Mouse (Mus musculus) ES-Bruce4 (cell line): ENCODE measurements around the gene 5330417C22Rik.

Experiments
- CTCF ChIP-seq: IDR thresholded peaks from one replicate; pipeline ENCODE4 v1.8.1; 2011; ENCODE audit warnings: low read depth, low read length
- POLR2A ChIP-seq: IDR thresholded peaks from one replicate; pipeline ENCODE4 v1.8.1; 2011; ENCODE audit warnings: low read length; ENCODE audit not compliant: insufficient read depth

DNA sequence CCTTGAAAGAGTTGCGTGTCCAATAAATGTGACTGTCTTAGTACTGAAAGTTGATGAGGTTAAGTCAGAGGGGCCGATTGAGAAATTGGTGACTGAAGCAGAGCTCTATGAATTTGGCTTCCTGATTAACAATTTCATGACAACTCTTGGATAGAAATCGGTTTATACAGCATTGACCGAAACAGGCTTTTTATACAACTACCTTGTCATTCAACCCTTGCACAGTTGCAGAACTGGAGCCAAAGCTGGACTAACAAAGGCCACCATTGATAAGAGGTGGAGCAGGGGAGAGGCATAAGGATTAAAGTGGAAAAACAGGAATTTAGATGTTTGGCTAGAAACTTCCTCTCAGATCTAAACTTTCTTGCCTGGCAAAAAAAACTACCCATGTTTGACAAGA lies 57.5 kb downstream of the 5330417C22Rik start:
- TF ChIP-seq CTCF (no peak), POLR2A (no peak)
